Mouse (Mus musculus): Measurements from ENCODE around the gene H1f0.
A peak's percentile ranks its signal among the peaks of the same experiment; 100 is the strongest.

H1f0 gene

GRCm38 (mm10) chr15:79071117-79072039 is 43.1 kb downstream of the H1f0 start:
- peak; percentile 52 to 58 for DNase-seq

- DNase-seq: no peak
Measured at GRCm38 (mm10) chr15:79073752-79074151, 45.5 kb downstream of the H1f0 start.

GRCm38 (mm10) chr15:79074446-79074845 is 46.2 kb downstream of the H1f0 start:
- no peak for DNase-seq

- peak; percentile 92 to 95 for DNase-seq
Measured at GRCm38 (mm10) chr15:79074913-79075532, 46.8 kb downstream of the H1f0 start, which contains the start of gene Eif3l. TSS of gene Eif3l (plus strand) at chr15:79075179.

GRCm38 (mm10) chr15:79075658-79076365 is 47.6 kb downstream of the H1f0 start:
- DNase-seq: no peak

GRCm38 (mm10) chr15:79079567-79079966 is 51.3 kb downstream of the H1f0 start:
- DNase-seq: no peak
